Mouse (Mus musculus): ENCODE results near the gene Sptlc2. TPM values are rescaled to one million over a fixed set of nuclear protein-coding genes. Genes with fewer than 3 reads are reported as not detected.

Sptlc2 gene
- total and polyA plus RNA-seq, 2 experiments from 2014 or later: 69.2 to 84.9 TPM

- H3K27ac ChIP-seq (ENCODE audit: low read depth, low read length): no peak overlapping the region
- no peaks in the 10 kb centered on the region for H3K9me3 ChIP-seq (ENCODE audit: low read length)
- H3K4me2 ChIP-seq (ENCODE audit: low read depth): no peak overlapping the region
- H3K9ac ChIP-seq: no peak overlapping the region
- H3K36me3 ChIP-seq (ENCODE audit: insufficient read depth): peaks cover 4% of the 10 kb centered on the region; the same call in 1 of the 2 replicates
- no peaks in the 10 kb centered on the region for H3K27me3 ChIP-seq (ENCODE audit: insufficient read depth, low read length)
- 85% methylated on average over 3 of the region's 3 CpGs for WGBS
- TF ChIP-seq CTCF (IDR thresholded peaks at IDR 0.05; ENCODE audit: low read depth): no peak
- H3K4me1 ChIP-seq (ENCODE audit: insufficient read depth): no peaks in the 10 kb centered on the region
- no peak for ATAC-seq
- DNase-seq: no peak
- H3K4me3 ChIP-seq (ENCODE audit: low read depth, low read length): no peak overlapping the region
These were observed 26.0 kb downstream of the Sptlc2 start for GRCm38 (mm10) chr12:87362111-87362510.

DNA sequence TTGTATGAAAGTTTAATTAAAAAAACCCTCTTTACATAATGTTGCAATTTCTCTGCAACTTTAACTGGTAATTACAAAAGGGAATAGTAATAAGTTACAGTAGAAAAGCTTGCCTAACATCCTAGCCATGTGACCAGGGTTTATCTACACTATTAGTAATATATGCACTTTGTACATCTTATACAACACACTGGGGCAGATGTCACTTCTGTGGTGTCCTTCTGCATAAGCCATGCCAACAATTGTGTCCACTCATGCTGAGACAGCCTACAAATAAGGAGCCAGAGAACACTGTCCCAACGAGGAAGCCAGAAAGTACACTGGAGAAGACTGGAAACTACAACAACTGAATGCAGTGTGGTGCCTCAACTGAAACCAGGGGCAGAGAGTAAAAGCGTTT is 40.1 kb downstream of the Sptlc2 start:
- no peaks in the 10 kb centered on the region for H3K9me3 ChIP-seq (ENCODE audit: low read length)
- no peak overlapping the region for H3K9ac ChIP-seq
- TF ChIP-seq CTCF (IDR thresholded peaks at IDR 0.05; ENCODE audit: low read depth): no peak
- H3K4me3 ChIP-seq (ENCODE audit: low read depth, low read length): no peak overlapping the region
- DNase-seq: no peak
- H3K27me3 ChIP-seq (ENCODE audit: insufficient read depth, low read length): no peaks in the 10 kb centered on the region
- H3K4me2 ChIP-seq (ENCODE audit: low read depth): no peak overlapping the region
- no peaks in the 10 kb centered on the region for H3K4me1 ChIP-seq (ENCODE audit: insufficient read depth)
- H3K27ac ChIP-seq (ENCODE audit: low read depth, low read length): no peak overlapping the region
- no peak for ATAC-seq
- H3K36me3 ChIP-seq (ENCODE audit: insufficient read depth): peaks cover 10% of the 10 kb centered on the region; the same call in 1 of the 2 replicates
- WGBS: 85% methylated on average over 2 of the region's 2 CpGs

DNA sequence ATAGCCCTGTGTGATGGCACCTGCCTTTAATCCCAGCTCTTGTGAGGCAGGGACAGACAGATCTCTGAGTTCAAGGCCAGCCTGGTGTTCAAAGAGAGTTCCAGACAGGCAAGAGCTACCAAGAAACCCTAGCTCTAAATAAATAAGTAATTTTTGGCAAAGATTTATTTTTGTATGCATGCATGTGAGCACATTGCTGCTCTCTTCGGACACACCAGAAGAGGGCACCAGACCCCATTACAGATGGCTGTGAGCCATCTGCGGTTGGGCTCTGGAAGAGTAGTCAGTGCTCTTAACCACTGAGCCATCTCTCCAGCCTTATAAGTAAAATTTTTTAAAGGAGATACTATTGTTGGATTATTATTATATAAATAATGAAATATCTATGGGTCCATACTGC is 40.6 kb downstream of the Sptlc2 start:
- DNase-seq: no peak
- WGBS: 89% methylated on average over 2 of the region's 2 CpGs
- Histone ChIP-seq H3K9ac (no peak overlapping the region), H3K4me3 (ENCODE audit: low read depth, low read length) (no peak overlapping the region), H3K36me3 (ENCODE audit: insufficient read depth) (peaks cover 10% of the 10 kb centered on the region; the same call in 1 of the 2 replicates), H3K4me1 (ENCODE audit: insufficient read depth) (no peaks in the 10 kb centered on the region), H3K9me3 (ENCODE audit: low read length) (no peaks in the 10 kb centered on the region), H3K27me3 (ENCODE audit: insufficient read depth, low read length) (no peaks in the 10 kb centered on the region), H3K27ac (ENCODE audit: low read depth, low read length) (no peak overlapping the region), H3K4me2 (ENCODE audit: low read depth) (no peak overlapping the region)
- ATAC-seq: no peak
- 0 out of 2 replicates have a peak, but pooled peaks have one; percentile 18 for TF ChIP-seq CTCF (IDR thresholded peaks at IDR 0.05; ENCODE audit: low read depth)

- TF ChIP-seq CTCF (IDR thresholded peaks at IDR 0.05; ENCODE audit: low read depth): no peak
- ATAC-seq (no peak), DNase-seq (no peak)
- no peak overlapping the region for H3K27ac ChIP-seq (ENCODE audit: low read depth, low read length)
- no peak overlapping the region for H3K4me2 ChIP-seq (ENCODE audit: low read depth)
- no peaks in the 10 kb centered on the region for H3K27me3 ChIP-seq (ENCODE audit: insufficient read depth, low read length)
- no peaks in the 10 kb centered on the region for H3K9me3 ChIP-seq (ENCODE audit: low read length)
- no peak overlapping the region for H3K9ac ChIP-seq
- H3K4me3 ChIP-seq (ENCODE audit: low read depth, low read length): no peak overlapping the region
- H3K36me3 ChIP-seq (ENCODE audit: insufficient read depth): peaks cover 19% of the 10 kb centered on the region
- no peaks in the 10 kb centered on the region for H3K4me1 ChIP-seq (ENCODE audit: insufficient read depth)
These were observed 45.0 kb downstream of the Sptlc2 start for GRCm38 (mm10) chr12:87343084-87343605.

DNA sequence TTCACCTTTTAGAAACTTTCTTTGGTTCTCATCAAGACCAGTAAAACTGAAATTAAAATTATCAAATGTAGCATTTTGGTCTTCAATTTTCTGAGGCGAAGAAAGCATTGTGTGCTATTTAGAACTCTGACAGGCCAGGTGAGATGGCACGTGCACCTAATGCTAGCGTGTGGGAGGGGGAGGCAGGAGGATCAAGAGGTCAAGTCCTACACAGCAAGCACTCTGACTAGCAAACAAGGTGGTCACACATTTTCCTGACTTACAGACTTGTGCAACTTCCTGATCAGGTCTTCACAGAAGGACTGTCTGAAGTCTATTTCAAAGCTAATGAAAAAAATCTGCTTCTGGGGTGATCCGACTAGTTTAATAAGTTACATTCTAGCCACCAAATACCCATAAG is 50.1 kb downstream of the Sptlc2 start:
- no peak for TF ChIP-seq CTCF (IDR thresholded peaks at IDR 0.05; ENCODE audit: low read depth)
- DNase-seq (no peak), ATAC-seq (no peak)

DNA sequence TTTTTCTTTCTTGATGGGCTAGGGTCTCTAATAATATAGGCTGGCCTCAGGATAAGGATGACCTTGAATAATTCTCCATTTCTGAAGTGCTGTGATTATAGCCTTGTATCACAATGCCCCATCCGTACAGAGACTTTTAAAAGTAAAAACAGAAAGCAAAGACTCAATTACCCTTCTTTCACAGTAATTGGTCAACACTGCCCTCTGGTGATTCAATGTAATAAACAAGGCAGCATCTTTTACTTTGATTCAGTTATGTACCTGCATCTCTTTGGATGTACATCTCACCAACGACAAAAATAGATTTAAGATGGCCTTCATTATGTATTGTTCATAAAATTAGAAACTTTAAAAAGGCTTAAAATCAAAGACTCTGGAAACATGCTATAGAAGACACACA is 53.3 kb downstream of the Sptlc2 start:
- ATAC-seq (no peak), DNase-seq (peak; percentile 58)
- TF ChIP-seq CTCF (IDR thresholded peaks at IDR 0.05; ENCODE audit: low read depth): peak; percentile 67
- no peak overlapping the region for H3K9ac ChIP-seq
- no peaks in the 10 kb centered on the region; the same call in 1 of the 2 replicates for H3K36me3 ChIP-seq (ENCODE audit: insufficient read depth)
- no peaks in the 10 kb centered on the region for H3K9me3 ChIP-seq (ENCODE audit: low read length)
- no peaks in the 10 kb centered on the region for H3K27me3 ChIP-seq (ENCODE audit: insufficient read depth, low read length)
- H3K4me1 ChIP-seq (ENCODE audit: insufficient read depth): 0 out of 2 replicates have a peak, but pooled peaks cover 8% of the 10 kb centered on the region
- no peak overlapping the region for H3K4me2 ChIP-seq (ENCODE audit: low read depth)
- no peak overlapping the region for H3K27ac ChIP-seq (ENCODE audit: low read depth, low read length)
- 23% methylated on average over 2 of the region's 2 CpGs for WGBS
- H3K4me3 ChIP-seq (ENCODE audit: low read depth, low read length): no peak overlapping the region

More for the DNA sequence above, 50.1 kb downstream of the Sptlc2 start:
- no peak overlapping the region for H3K9ac ChIP-seq
- H3K9me3 ChIP-seq (ENCODE audit: low read length): no peaks in the 10 kb centered on the region
- H3K4me1 ChIP-seq (ENCODE audit: insufficient read depth): no peaks in the 10 kb centered on the region
- no peak overlapping the region for H3K4me3 ChIP-seq (ENCODE audit: low read depth, low read length)
- WGBS: 93% methylated on average over 4 of the region's 4 CpGs
- H3K4me2 ChIP-seq (ENCODE audit: low read depth): no peak overlapping the region
- peaks cover 10% of the 10 kb centered on the region; the same call in 1 of the 2 replicates for H3K36me3 ChIP-seq (ENCODE audit: insufficient read depth)
- H3K27ac ChIP-seq (ENCODE audit: low read depth, low read length): no peak overlapping the region
- H3K27me3 ChIP-seq (ENCODE audit: insufficient read depth, low read length): no peaks in the 10 kb centered on the region

DNA sequence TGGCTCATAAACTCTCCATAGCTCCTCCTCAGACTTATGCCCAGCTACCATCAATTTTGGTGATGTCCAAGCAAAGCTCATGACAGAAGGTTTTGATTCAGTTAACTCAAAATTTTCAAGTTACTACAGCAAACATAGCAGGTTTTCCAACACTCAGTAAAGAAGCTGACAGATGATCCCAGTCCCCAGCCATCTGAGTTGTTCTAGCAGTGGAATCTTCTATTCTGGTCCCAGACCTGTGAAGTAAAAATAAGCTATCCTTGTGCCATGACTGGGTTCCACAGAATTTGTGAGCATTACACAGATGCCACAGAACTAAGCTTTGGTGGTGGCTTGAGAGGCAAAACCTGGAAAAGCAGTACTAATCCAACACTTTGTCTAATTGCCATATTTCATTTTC is 54.4 kb downstream of the Sptlc2 start:
- ATAC-seq (no peak), DNase-seq (no peak)
- Histone ChIP-seq H3K4me1 (ENCODE audit: insufficient read depth) (0 out of 2 replicates have a peak, but pooled peaks cover 8% of the 10 kb centered on the region), H3K9ac (no peak overlapping the region), H3K9me3 (ENCODE audit: low read length) (no peaks in the 10 kb centered on the region), H3K4me2 (ENCODE audit: low read depth) (no peak overlapping the region), H3K4me3 (ENCODE audit: low read depth, low read length) (no peak overlapping the region), H3K27me3 (ENCODE audit: insufficient read depth, low read length) (no peaks in the 10 kb centered on the region), H3K27ac (ENCODE audit: low read depth, low read length) (no peak overlapping the region), H3K36me3 (ENCODE audit: insufficient read depth) (no peaks in the 10 kb centered on the region; the same call in 1 of the 2 replicates)
- no peak for TF ChIP-seq CTCF (IDR thresholded peaks at IDR 0.05; ENCODE audit: low read depth)
